Mouse (Mus musculus) right cerebral cortex, adult 2 months (tissue): ENCODE results near the gene Riok1.
A peak's percentile ranks its signal among the peaks of the same experiment; 100 is the strongest.

Experiments used
- DNase-seq, 2 experiments: peaks; one replicate each; pipeline ENCODE4 v3.0.0; 2021 to 2022; ENCODE audit warnings: low spot score in 2 of 2

Gene Riok1

DNA sequence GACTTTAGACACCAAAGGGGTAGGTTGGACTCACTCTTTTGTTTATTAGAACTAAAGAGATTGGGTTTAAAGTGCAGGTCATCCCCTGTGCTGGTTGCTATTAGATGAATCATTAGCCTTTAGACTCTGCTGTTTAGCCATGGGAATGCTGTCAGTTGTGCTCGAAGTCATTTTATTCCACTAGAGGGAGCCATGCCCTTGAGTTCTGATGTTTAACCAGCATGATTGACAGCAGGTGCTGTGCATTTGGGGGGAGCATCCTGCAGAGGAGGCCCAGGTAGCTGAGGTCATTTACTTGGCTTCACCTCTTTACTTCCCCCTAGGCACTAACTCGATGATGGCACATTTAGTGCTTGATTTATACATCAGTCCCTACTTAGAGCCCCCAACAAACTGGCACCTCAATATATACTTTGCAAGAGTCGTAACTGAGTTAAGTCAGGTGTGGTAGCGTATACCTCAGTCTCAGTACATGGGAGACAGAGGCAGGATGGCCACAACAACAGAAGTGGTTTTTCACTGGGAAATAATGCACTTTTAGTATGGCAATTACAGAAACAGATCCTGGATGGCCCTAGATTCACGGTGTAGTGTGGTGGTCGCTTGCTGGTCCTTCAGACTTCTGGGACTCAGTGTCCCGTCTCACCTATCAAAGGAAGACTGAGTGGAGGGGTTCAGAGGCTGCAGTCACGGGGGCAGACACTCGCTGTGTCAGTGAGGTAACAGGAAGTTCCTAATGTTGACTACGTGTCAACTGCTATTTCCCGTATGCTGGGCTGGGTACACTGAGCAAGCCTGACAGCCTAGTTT lies 28.3 kb downstream of the Riok1 start:
- peak; percentile 43 to 47 for DNase-seq

DNA sequence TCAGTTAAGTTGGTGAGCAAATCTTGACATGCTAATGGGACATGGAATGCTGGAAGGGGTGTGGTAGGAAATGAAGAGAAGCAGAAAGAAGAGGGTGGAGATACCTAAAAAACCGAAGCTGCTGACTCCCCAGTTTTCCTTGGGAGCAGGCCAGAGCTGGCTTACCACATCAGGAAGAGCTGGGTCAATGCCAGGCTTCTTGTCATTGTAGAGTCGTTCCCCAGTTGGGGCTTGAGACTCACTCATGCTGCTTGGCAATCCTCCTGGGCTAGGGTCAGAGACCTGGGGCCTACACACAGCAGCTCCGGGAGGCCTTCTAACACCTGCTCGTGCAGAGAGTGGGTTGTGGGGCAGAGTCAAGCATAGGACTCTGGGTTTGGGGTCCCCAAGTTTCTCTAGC lies 34.1 kb downstream of the Riok1 start:
- no peak for DNase-seq

DNA sequence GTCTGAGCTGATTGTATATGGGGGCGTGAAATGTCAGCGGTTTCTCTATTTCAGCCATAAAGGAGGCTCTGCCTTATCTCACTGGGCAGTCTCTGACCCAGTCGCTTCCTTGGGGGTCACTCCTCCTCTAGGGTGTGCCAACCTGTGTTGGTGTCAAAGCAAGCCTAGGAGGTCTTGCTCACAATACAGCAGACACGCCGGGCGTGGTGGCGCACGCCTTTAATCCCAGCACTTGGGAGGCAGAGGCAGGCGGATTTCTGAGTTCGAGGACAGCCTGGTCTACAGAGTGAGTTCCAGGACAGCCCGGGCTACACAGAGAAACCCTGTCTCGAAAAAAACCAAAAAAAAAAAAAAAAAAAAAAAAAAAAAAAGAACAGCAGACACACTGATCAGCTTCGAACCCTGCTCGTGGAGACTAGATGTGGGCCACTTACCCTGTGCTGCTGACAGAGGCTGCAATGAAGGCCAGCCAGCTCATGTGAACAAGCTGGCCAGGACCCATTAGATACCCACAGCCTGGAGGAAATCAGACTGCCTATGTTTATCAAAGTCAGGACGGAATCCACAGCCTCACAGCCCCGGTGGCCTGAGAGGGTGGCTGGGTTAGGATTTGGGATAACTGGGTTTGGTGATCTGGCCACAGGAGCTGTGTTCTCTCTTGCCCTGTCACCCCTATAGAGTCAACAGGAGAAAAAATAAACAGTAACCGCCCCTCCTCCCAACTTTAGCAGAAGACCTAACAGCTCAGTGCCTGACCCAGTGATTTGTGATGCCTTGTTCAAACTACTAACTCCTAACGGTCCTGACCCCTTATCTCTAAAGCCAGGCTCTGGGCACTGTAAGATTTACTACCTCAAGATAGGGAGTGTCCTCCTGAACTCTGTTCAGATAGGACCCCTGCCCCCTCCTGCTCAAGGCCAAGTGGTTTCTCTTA lies 36.8 kb downstream of the Riok1 start:
- no peak for DNase-seq

DNA sequence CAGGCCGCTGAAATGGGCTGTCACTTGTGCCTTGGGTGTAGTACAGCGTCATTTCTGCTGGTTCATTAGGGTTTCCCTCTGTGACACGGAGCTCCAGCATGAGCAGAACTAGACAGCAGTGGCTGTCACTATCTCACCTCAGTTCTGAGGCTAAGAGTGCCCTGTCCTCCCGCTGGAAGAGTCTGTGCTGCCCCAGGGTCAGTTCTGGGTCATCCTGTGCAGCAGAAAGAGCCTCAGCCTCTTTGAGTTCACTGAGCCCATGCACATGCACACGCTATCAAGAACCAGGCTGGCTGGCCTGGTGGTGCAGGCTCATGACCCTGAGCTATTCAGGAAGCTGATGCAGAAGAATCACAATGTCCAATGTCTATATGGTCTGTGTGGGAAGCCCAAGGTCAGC lies 37.6 kb downstream of the Riok1 start:
- DNase-seq: no peak

DNA sequence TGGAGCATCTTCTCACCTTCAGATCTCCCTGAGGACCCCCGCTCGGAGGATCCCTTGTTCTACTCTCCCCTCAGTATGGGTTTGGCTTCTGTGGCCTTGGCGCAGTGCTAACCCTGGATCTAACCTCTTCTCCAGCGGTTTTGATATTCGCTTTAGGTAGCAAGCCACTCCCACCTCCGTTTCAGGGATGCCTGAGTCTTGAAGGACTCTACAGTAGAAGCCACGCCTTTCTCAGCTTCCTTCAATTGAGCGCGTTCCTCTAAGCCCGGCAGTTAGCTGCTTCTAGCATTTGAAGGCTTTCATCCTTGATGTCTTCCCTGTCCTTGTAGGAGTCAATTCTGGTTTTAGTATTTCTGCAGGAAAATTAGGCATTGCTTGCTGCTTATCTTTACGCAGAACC lies 40.3 kb downstream of the Riok1 start:
- DNase-seq: no peak

DNA sequence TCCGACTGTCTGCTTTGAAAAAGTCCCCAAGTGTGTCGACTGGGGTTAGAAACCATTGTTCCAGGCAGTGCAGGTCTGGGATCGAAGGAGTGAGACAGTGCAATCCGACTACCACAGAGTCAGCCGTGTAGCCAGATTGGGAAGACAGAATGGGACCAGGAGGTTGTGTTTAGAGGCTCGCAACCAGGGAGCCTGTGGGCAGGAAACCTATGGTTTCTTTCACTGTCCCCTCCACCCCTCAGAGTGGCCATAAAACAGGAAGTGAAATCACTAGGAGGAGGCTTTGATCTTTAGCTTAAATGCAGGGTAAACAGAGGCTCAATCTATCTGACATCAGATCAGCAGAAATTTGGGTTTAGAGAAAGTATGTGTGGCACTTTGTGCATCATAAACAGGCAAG lies 42.0 kb downstream of the Riok1 start:
- no peak for DNase-seq

DNA sequence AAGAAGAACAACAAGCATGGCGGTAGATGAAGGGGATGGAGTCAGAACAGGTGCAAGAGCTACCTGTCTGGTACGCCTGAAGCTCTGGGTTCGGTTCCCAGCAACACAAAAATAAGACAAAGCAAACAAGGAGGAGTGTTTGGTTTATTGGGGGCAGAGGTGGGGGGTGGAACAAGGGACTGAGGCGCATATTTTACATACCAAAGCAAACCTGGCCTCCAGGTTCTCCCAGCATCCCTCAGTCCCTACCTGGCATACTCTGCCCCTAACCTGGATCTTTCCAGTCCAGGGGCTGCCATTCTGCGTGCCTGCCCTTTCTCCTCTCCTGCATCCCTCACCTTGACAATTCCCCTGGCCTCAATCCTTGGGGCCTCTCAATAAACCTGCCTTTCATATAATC lies 42.6 kb downstream of the Riok1 start:
- no peak for DNase-seq

DNA sequence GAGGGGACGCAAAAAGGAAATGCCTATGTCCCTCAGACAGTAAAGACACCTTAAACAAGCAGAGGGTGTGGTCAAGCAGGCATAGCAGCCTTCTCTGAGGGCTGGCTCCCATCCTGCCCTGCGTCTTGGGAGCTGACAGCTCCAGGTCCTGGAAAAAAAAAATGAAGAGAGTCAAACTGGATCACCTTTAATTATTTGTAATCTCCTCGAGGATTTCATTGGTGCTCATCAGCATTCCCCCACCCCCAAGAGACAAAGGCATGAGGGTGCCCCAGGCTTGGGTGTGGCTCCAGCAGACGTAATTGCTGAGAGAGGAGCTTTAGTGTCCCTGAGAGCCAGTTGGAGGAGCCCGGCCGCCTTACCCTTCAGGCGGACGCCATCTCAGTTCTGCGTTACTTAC lies 43.2 kb downstream of the Riok1 start:
- DNase-seq: no peak

DNA sequence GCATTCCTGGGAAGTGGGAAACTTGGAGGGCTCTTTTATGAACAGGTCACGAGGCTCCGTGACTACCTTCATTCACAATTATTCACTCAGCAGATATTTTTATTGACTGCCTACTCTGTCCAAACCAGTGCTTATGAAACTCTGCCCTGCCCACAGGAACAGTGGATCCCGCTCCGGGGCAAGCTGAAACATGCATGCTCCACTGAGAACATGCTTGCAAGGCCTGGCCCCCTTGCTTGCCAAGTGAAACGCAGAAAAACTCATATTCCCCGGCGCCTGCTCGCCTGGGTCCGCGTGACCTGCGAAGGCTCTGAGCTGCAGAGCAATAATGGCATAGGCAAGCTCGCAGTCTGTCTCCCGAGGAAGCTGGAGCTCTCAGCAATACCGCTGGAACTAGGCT lies 43.9 kb downstream of the Riok1 start:
- no peak for DNase-seq

DNA sequence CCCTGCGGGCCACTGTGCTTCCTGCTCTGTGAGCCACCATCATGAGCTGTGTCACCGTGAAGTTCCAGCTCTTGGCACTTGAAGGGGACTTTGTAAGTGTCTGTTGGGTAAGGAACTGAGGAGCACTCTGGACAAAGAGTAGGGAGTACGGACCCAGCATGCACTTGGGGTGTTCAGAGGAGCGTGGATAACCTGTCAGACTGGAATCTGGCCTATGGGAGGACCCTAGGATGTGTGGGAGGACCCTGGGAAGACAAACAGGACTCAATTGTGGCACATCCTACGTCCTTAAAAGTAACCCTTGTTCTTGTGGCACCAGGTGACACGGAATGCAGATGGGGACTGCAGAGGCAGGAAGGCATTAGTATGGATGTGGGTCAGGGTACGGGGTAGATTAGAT lies 44.4 kb downstream of the Riok1 start:
- no peak for DNase-seq

DNA sequence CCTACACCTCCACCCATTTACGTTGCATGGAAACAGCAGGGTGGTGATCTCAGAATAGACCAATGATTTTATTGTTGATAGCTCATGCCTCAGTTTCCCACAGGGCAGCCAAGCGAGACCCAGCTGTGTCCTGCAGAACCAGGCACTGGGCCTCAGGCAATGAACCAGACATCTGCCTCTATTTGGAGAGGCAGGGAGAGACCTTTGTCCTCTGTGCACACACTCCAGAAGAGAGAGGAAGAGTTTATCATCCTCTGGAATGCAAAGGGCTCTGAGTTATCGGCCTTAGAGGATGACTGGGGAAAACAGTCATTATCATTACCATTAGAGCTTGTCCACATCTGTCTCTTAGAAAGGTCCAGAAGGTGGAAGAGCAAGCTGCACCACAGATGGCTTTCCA lies 49.9 kb downstream of the Riok1 start:
- DNase-seq: no peak

DNA sequence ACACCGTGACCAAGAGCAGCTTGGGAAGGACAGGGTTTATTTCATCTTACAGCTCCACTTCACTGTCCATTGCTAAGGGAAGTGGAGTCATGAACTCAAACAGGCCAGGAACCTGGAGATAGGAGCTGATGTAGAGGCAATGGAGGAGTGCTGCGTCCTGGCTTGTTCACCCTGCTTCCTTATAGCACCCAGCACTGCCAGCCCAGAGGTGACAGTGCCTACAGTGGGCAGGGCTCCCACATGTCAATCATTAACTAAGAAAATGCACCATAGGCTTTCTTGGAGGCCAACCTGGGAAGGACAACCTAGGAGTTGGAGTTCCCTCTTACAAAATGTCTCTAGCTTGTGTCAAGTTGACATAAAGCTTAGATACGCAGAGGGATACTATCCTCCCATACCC lies 51.2 kb downstream of the Riok1 start:
- no peak for DNase-seq

DNA sequence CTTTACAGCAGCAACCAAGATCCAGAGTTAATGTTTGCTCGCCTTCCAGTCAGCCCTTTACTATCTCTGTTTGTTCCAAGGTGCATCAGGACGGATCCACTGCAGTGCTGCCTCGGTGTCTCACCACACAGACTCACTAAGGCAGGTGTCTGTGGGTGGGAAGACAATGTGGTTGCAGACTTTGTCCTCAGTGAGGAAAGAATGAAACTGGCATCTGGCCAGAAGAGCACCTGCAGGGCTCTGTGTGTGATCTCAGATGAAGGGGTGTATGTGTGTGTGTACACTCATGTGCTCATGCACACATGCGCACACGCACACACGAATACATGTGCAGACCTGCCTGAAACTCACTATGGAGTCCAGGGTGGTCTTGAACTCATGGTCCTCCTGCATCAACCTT lies 52.7 kb downstream of the Riok1 start:
- DNase-seq: no peak

DNA sequence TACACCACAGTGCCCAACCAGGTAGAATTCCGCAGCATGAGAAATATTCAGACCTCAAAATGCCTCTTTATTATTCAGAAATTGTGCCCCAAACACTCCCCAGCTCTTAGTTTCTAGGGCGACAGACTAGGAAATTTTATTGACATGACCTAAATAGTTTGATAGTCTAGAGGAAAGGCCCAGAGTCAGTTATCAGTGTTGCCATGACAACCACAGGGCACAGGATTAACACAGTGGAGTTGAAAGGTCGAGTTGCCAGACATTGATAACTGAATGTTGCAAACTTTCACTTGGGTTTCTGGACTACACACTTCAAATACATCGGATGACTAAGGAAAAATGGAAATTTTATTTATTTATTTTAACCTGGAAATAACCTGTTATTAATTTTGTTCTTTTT lies 53.1 kb downstream of the Riok1 start:
- no peak for DNase-seq

DNA sequence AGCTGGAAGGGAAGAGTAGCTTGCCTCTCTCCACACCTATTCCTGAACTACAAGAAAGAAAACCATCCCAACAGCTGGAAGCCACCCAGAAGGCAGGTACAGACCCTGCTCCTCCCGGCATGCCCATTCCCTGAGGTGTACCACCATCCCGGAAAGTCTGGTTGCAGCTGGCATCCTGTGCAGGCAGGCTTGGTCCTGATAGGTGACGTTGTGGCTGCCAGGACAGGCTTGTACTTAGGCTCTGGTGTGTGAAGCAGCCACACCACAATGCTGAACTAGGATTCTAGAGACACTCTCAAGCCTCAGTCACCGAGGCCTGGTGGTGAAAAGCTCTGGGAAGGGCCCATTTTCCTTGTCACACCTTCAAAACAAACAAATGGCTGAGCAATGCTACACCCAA lies 59.4 kb downstream of the Riok1 start:
- DNase-seq: no peak

DNA sequence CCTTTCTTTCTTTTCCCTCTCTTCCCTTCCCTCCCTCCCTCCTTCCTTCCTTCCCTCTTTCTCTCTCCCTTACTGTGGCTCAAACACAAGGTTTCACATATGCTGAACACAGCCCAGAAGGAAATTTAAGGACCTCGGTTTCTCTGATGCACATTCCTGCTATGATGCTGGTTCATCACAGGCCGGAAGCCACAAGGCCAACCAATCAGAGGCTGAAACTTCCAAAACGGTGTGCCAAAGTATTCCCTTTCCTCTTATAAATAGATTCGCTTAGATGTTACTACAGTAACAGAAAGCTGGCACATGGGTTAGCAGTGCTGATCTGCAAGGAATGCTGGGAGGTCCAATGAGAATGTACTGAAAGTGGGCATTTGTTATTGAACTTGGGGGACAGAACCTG lies 66.6 kb downstream of the Riok1 start:
- no peak for DNase-seq

DNA sequence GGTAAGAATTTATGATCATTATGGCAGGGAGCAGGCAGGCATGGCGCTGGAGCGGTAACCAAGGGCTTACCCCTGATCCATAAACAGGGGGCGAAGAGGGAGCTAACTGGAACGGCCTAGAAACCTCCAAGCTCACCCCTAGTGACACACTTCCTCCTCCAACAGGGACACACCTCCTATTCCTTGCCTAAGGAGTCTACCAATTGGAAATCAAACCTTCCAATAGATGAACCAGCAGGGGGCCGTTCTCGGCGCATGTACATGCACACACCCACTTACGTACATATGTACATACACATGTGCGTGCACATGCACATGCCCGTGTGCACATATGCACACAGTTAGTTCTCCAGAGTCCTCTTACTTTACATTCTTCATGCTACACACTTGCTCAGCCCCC lies 67.7 kb downstream of the Riok1 start:
- DNase-seq: no peak

DNA sequence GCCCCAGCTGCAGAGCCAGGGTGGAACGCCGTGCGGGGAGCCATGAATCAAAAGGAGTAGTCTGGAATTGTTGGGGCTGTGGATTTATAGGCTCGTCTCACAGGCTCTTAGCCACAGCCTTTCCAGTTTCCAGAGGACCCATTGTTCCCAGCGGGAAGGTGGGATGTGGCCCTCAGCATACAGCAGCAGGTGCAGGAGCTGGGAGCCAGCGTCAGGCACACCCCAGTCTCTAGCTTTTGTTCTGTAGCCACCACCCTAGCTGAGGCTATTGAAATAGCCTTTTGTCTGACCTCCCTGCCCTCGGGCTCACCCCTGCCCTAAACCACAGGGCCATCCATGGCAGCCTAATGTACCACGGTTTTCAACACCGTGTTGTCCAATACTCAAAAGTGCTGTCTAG lies 72.3 kb downstream of the Riok1 start:
- no peak for DNase-seq
